Mouse (Mus musculus) stomach, embryonic 15.5 days (tissue): ENCODE measurements around the gene B4galt3. TPM values are rescaled to one million over a fixed set of nuclear protein-coding genes. Genes with fewer than 3 reads are reported as not detected.
"Not testable (repeated sequence)": the region's sequence is repeated elsewhere in the genome, so short reads cannot be mapped to it uniquely, and the experiment has no call there.

Experiments used
- ATAC-seq: fragments of 200-750 bp; cut with Nextera tagmentation; 2 replicates; pipeline ENCODE4 v1.8.0; 2017; ENCODE audit warnings: low read depth, moderate number of reproducible peaks, moderate TSS enrichment; ENCODE audit not compliant: insufficient read depth, low FRiP score
- H3K27ac ChIP-seq: fragments of 300-500 bp; sonication (generic); 2 replicates; pipeline ENCODE4 v1.5.1; 2015; ENCODE audit warnings: mild to moderate bottlenecking, inconsistent platforms
- H3K27me3 ChIP-seq: fragments of 300-500 bp; sonication (generic); replicated peaks from 2 replicates; pipeline ENCODE4 v1.6.1; 2015; ENCODE audit warnings: inconsistent platforms
- H3K36me3 ChIP-seq: fragments of 300-500 bp; sonication (generic); 2 replicates; pipeline ENCODE4 v1.6.1; 2015; ENCODE audit warnings: inconsistent platforms
- H3K4me1 ChIP-seq: fragments of 300-500 bp; sonication (generic); 2 replicates; pipeline ENCODE4 v1.6.1; 2015; ENCODE audit warnings: inconsistent platforms
- H3K4me2 ChIP-seq: fragments of 300-500 bp; sonication (generic); 2 replicates; pipeline ENCODE4 v1.6.1; 2015; ENCODE audit warnings: mild to moderate bottlenecking, inconsistent platforms
- H3K4me3 ChIP-seq: fragments of 300-500 bp; sonication (generic); replicated peaks from 2 replicates; pipeline ENCODE4 v1.5.1; 2015; ENCODE audit warnings: inconsistent platforms
- H3K9ac ChIP-seq: fragments of 300-500 bp; sonication (generic); 2 replicates; pipeline ENCODE4 v1.6.1; 2015; ENCODE audit warnings: inconsistent platforms
- H3K9me3 ChIP-seq: fragments of 300-500 bp; sonication (generic); 2 replicates; pipeline ENCODE4 v1.6.1; 2016; ENCODE audit warnings: inconsistent platforms
- WGBS: fragments of 180-500 bp; shearing (Covaris S2); methylation state at CpG from one replicate; pipeline ENCODE4 v1.1.7; 2015; 5-methylcytosine and 5-hydroxymethylcytosine counted together
- polyA plus RNA-seq: library from polyadenylated mRNA; unstranded; fragments of >200 nt; fragmentation: Nextera tagmentation; extraction: Ambion mirVana; gene quantifications from 2 replicates; pipeline ENCODE4 v1.2.1, GENCODE M21; 2015

The B4galt3 gene
- polyA plus RNA-seq, 1 experiment from 2014 or later = 67.4 TPM

GRCm38 (mm10) chr1:171231844-171232243 lies 38.3 kb upstream of the B4galt3 start:
- Histone ChIP-seq H3K9ac (no peak overlapping the region), H3K27me3 (no peaks in the 10 kb centered on the region), H3K4me1 (no peaks in the 10 kb centered on the region), H3K4me2 (no peak overlapping the region), H3K4me3 (no peak overlapping the region), H3K27ac (no peak overlapping the region), H3K9me3 (no peaks in the 10 kb centered on the region), H3K36me3 (peaks cover 27% of the 10 kb centered on the region)
- ATAC-seq = no peak
- 68% methylated on average over 4 of the region's 4 CpGs for WGBS

- no peak overlapping the region for H3K9ac ChIP-seq
- no peak overlapping the region for H3K27ac ChIP-seq
- H3K27me3 ChIP-seq = no peaks in the 10 kb centered on the region
- 82% methylated on average over 5 of the region's 5 CpGs for WGBS
- no peak overlapping the region for H3K4me2 ChIP-seq
- no peak overlapping the region for H3K4me3 ChIP-seq
- H3K9me3 ChIP-seq = no peaks in the 10 kb centered on the region
- H3K4me1 ChIP-seq = no peaks in the 10 kb centered on the region
- H3K36me3 ChIP-seq = peaks cover 32% of the 10 kb centered on the region
- no peak for ATAC-seq
These were observed 37.8 kb upstream of the B4galt3 start for GRCm38 (mm10) chr1:171232348-171232747.

- Histone ChIP-seq H3K27ac (no peak overlapping the region), H3K9me3 (no peaks in the 10 kb centered on the region), H3K4me3 (peak overlapping the region; percentile 17; the same call in 1 of the 2 replicates), H3K4me2 (no peak overlapping the region), H3K36me3 (peaks cover 39% of the 10 kb centered on the region), H3K27me3 (no peaks in the 10 kb centered on the region), H3K4me1 (no peaks in the 10 kb centered on the region), H3K9ac (no peak overlapping the region)
- ATAC-seq = no peak; the same call in 1 of the 2 replicates
- 75% methylated on average over 12 of the region's 12 CpGs for WGBS
These were observed 37.1 kb upstream of the B4galt3 start for GRCm38 (mm10) chr1:171232800-171233730.

- Histone ChIP-seq H3K4me2 (no peak within 1 kb of the TSS), H3K9me3 (no peaks in the 10 kb centered on the region), H3K27ac (no peak within 1 kb of the TSS; the same call in 1 of the 2 replicates), H3K4me3 (peak within 1 kb of the TSS; percentile 17; the same call in 1 of the 2 replicates), H3K9ac (no peak within 1 kb of the TSS), H3K27me3 (no peaks in the 10 kb centered on the region), H3K4me1 (no peaks in the 10 kb centered on the region), H3K36me3 (peaks cover 47% of the 10 kb centered on the region)
- ATAC-seq = no peak
- WGBS = 90% methylated on average over 14 of the region's 14 CpGs
These were observed 36.0 kb upstream of the B4galt3 start, which contains the start of gene Fcer1g for GRCm38 (mm10) chr1:171234126-171234525. TSS of gene Fcer1g (minus strand) at chr1:171234365.

GRCm38 (mm10) chr1:171234538-171234937 lies 35.6 kb upstream of the B4galt3 start:
- Histone ChIP-seq H3K9ac (no peak overlapping the region), H3K9me3 (no peaks in the 10 kb centered on the region), H3K4me3 (no peak overlapping the region), H3K4me1 (no peaks in the 10 kb centered on the region), H3K27me3 (no peaks in the 10 kb centered on the region), H3K36me3 (peaks cover 47% of the 10 kb centered on the region), H3K27ac (no peak overlapping the region; the same call in 1 of the 2 replicates), H3K4me2 (no peak overlapping the region)
- WGBS = 73% methylated on average over 4 of the region's 4 CpGs
- no peak for ATAC-seq

GRCm38 (mm10) chr1:171235791-171236190 lies 34.3 kb upstream of the B4galt3 start:
- Histone ChIP-seq H3K27ac (no peak overlapping the region), H3K36me3 (peaks cover 51% of the 10 kb centered on the region), H3K9me3 (no peaks in the 10 kb centered on the region), H3K4me1 (no peaks in the 10 kb centered on the region), H3K27me3 (no peaks in the 10 kb centered on the region), H3K4me2 (no peak overlapping the region), H3K9ac (no peak overlapping the region), H3K4me3 (no peak overlapping the region)
- no peak for ATAC-seq
- 74% methylated on average over 4 of the region's 4 CpGs for WGBS

GRCm38 (mm10) chr1:171237438-171237837 lies 32.7 kb upstream of the B4galt3 start:
- 56% methylated on average over 6 of the region's 6 CpGs for WGBS
- Histone ChIP-seq H3K27ac (no peak overlapping the region), H3K9ac (no peak overlapping the region)

GRCm38 (mm10) chr1:171238463-171238862 lies 31.7 kb upstream of the B4galt3 start:
- ATAC-seq = no peak
- Histone ChIP-seq H3K4me1 (no peaks in the 10 kb centered on the region), H3K36me3 (peaks cover 70% of the 10 kb centered on the region), H3K27ac (no peak overlapping the region), H3K4me2 (no peak overlapping the region), H3K27me3 (no peaks in the 10 kb centered on the region), H3K4me3 (no peak overlapping the region), H3K9ac (no peak overlapping the region), H3K9me3 (no peaks in the 10 kb centered on the region)
- WGBS = 70% methylated on average over 14 of the region's 14 CpGs

More at GRCm38 (mm10) chr1:171237438-171237837, 32.7 kb upstream of the B4galt3 start:
- no peak overlapping the region for H3K4me3 ChIP-seq
- H3K9me3 ChIP-seq = no peaks in the 10 kb centered on the region
- no peaks in the 10 kb centered on the region for H3K27me3 ChIP-seq
- no peak overlapping the region for H3K4me2 ChIP-seq
- ATAC-seq = no peak
- H3K36me3 ChIP-seq = peaks cover 61% of the 10 kb centered on the region
- no peaks in the 10 kb centered on the region for H3K4me1 ChIP-seq

GRCm38 (mm10) chr1:171239992-171240744 lies 30.0 kb upstream of the B4galt3 start:
- H3K36me3 ChIP-seq = peaks cover 63% of the 10 kb centered on the region

GRCm38 (mm10) chr1:171240911-171241310 lies 29.2 kb upstream of the B4galt3 start:
- ATAC-seq = no peak
- Histone ChIP-seq H3K4me1 (peaks cover 6% of the 10 kb centered on the region; the same call in 1 of the 2 replicates), H3K27me3 (no peaks in the 10 kb centered on the region), H3K9me3 (no peaks in the 10 kb centered on the region), H3K9ac (no peak overlapping the region), H3K4me2 (no peak overlapping the region), H3K27ac (no peak overlapping the region), H3K4me3 (no peak overlapping the region), H3K36me3 (peaks cover 57% of the 10 kb centered on the region)
- 89% methylated on average over 10 of the region's 10 CpGs for WGBS

More at GRCm38 (mm10) chr1:171239992-171240744, 30.0 kb upstream of the B4galt3 start:
- H3K4me1 ChIP-seq = no peaks in the 10 kb centered on the region
- WGBS = 64% methylated on average over 15 of the region's 15 CpGs
- H3K9ac ChIP-seq = no peak overlapping the region
- H3K27ac ChIP-seq = peak overlapping the region; percentile 33; the same call in 1 of the 2 replicates
- H3K27me3 ChIP-seq = no peaks in the 10 kb centered on the region
- H3K4me3 ChIP-seq = no peak overlapping the region
- no peaks in the 10 kb centered on the region for H3K9me3 ChIP-seq
- no peak for ATAC-seq
- no peak overlapping the region for H3K4me2 ChIP-seq

- not testable (repeated sequence) for H3K9ac ChIP-seq, H3K9me3 ChIP-seq, H3K27ac ChIP-seq, ATAC-seq, H3K4me3 ChIP-seq, H3K4me2 ChIP-seq, H3K27me3 ChIP-seq
- Histone ChIP-seq H3K36me3 (peaks cover 49% of the 10 kb centered on the region), H3K4me1 (peaks cover 12% of the 10 kb centered on the region; the same call in 1 of the 2 replicates)
- WGBS = 85% methylated on average over 12 of the region's 12 CpGs
These were observed 28.2 kb upstream of the B4galt3 start for GRCm38 (mm10) chr1:171241952-171242351.
